Mouse (Mus musculus) CH12.LX (cell line): Measurements from ENCODE around the gene Adcy5. TPM values are rescaled to one million over a fixed set of nuclear protein-coding genes. Genes with fewer than 3 reads are reported as not detected.

Source experiments
- DNase-seq: peaks from one replicate; pipeline ENCODE4 v3.0.0-alpha.2; 2013; ENCODE audit errors: extremely low read depth
- H3K27ac ChIP-seq: 2 replicates; pipeline ENCODE4 v1.5.1; 2012; ENCODE audit warnings: low read depth, mild to moderate bottlenecking, control low read depth, moderate library complexity; ENCODE audit not compliant: insufficient read depth
- H3K27me3 ChIP-seq: replicated peaks from 2 replicates; pipeline ENCODE3; 2012; ENCODE audit warnings: inconsistent platforms
- H3K36me3 ChIP-seq, 2 experiments: replicated peaks in 1 of 2; 2 replicates each; pipeline versions ENCODE3 to v1.6.1; 2012; ENCODE audit warnings: inconsistent platforms in 1 of 2, low read length in 1 of 2, mild to moderate bottlenecking in 1 of 2, mixed read lengths in 1 of 2, moderate library complexity in 1 of 2; ENCODE audit not compliant: control insufficient read depth in 1 of 2, insufficient read depth in 1 of 2
- H3K4me1 ChIP-seq, 2 experiments: 2 replicates each; pipeline ENCODE4 v1.6.1; 2012; ENCODE audit warnings: inconsistent platforms in 1 of 2, moderate library complexity in 1 of 2; ENCODE audit not compliant: insufficient read depth in 2 of 2, control insufficient read depth in 1 of 2
- H3K4me2 ChIP-seq: 2 replicates; pipeline ENCODE4 v1.6.1; 2012; ENCODE audit warnings: low read depth, mild to moderate bottlenecking, control low read depth; ENCODE audit not compliant: poor library complexity, insufficient read depth, severe bottlenecking
- H3K4me3 ChIP-seq, 3 experiments: fragments of 150-350 bp in 1 of 3; sonication (generic) in 1 of 3; replicated peaks in 1 of 3; 2 replicates each; pipeline versions ENCODE3 to v1.5.1; 2011 to 2012; ENCODE audit warnings: low read depth in 2 of 3, low read length in 2 of 3, mild to moderate bottlenecking in 2 of 3, moderate library complexity in 2 of 3, control low read depth in 1 of 3, improper control_type of control experiment in 1 of 3, inconsistent platforms in 1 of 3, mixed read lengths in 1 of 3; ENCODE audit not compliant: poor library complexity in 1 of 3
- H3K79me2 ChIP-seq: replicated peaks from 2 replicates; pipeline ENCODE4 v1.6.1; 2012; ENCODE audit warnings: mild to moderate bottlenecking, moderate library complexity; ENCODE audit not compliant: control insufficient read depth, poor library complexity, insufficient read depth, severe bottlenecking; ENCODE audit errors: extremely low read depth
- H3K9ac ChIP-seq: 2 replicates; pipeline ENCODE4 v1.6.1; 2012; ENCODE audit warnings: low read depth, mild to moderate bottlenecking, control low read depth, moderate library complexity; ENCODE audit not compliant: insufficient read depth
- H3K9me3 ChIP-seq: replicated peaks from 2 replicates; pipeline ENCODE3; 2012; ENCODE audit warnings: low read length, inconsistent platforms, mixed read lengths
- CHD1 ChIP-seq: IDR thresholded peaks from 2 replicates; pipeline ENCODE4 v1.6.1; 2012; ENCODE audit warnings: low read depth, low read length, improper control_type of control experiment, inconsistent platforms
- EP300 ChIP-seq: IDR thresholded peaks from 2 replicates; pipeline ENCODE4 v1.6.1; 2011; ENCODE audit warnings: low read length, improper control_type of control experiment
- GABPA ChIP-seq: IDR thresholded peaks from 2 replicates; pipeline ENCODE4 v1.6.1; 2012; ENCODE audit warnings: low read depth, low read length, improper control_type of control experiment, inconsistent platforms; ENCODE audit not compliant: insufficient replicate concordance
- JUN ChIP-seq: IDR thresholded peaks from 2 replicates; pipeline ENCODE4 v1.6.1; 2011; ENCODE audit warnings: low read depth, mild to moderate bottlenecking, low read length, improper control_type of control experiment, moderate library complexity; ENCODE audit not compliant: insufficient read depth
- KAT2A ChIP-seq: IDR thresholded peaks from 2 replicates; pipeline ENCODE4 v1.6.1; 2012; ENCODE audit warnings: low read length, improper control_type of control experiment, inconsistent platforms; ENCODE audit not compliant: insufficient replicate concordance
- MAFK ChIP-seq: IDR thresholded peaks from 2 replicates; pipeline ENCODE4 v1.6.1; 2011; ENCODE audit warnings: low read length, improper control_type of control experiment; ENCODE audit not compliant: insufficient replicate concordance
- MXI1 ChIP-seq: IDR thresholded peaks from 2 replicates; pipeline ENCODE4 v1.6.1; 2011; ENCODE audit warnings: mild to moderate bottlenecking, low read depth, low read length, improper control_type of control experiment
- PAX5 ChIP-seq: IDR thresholded peaks from 2 replicates; pipeline ENCODE4 v1.6.1; 2012; ENCODE audit warnings: low read length, inconsistent platforms, mixed read lengths
- POLR2AphosphoS2 ChIP-seq: IDR thresholded peaks from 2 replicates; pipeline ENCODE4 v1.6.1; 2011; ENCODE audit warnings: low read depth, low read length, improper control_type of control experiment
- RAD21 ChIP-seq: IDR thresholded peaks from 2 replicates; pipeline ENCODE4 v1.6.1; 2011; ENCODE audit warnings: low read depth, mild to moderate bottlenecking, low read length, improper control_type of control experiment, moderate library complexity
- TCF12 ChIP-seq: IDR thresholded peaks from 2 replicates; pipeline ENCODE4 v1.6.1; 2014; ENCODE audit warnings: low read depth, mild to moderate bottlenecking, inconsistent platforms, low read length, improper control_type of control experiment
- UBTF ChIP-seq: IDR thresholded peaks from 2 replicates; pipeline ENCODE4 v1.6.1; 2012; ENCODE audit warnings: low read depth, mild to moderate bottlenecking, inconsistent platforms, low read length, improper control_type of control experiment, moderate library complexity
- USF1 ChIP-seq: IDR thresholded peaks from 2 replicates; pipeline ENCODE4 v1.6.1; 2014; ENCODE audit warnings: low read depth, mild to moderate bottlenecking, inconsistent platforms, low read length, improper control_type of control experiment
- ZNF384 ChIP-seq: IDR thresholded peaks from 2 replicates; pipeline ENCODE4 v1.6.1; 2012; ENCODE audit warnings: low read depth, low read length, improper control_type of control experiment, inconsistent platforms
- dilution Hi-C: fragments of 300-500 bp; cut with MboI; formaldehyde crosslinking; loops from 2 replicates; pipeline ENCODE4 v1.14.3; 2020; ENCODE audit warnings: low sequenced_read_pairs; ENCODE audit not compliant: extremely low pct_unique_long_range_greater_than_20kb, extremely low pct_ligation_motif_present
- in situ Hi-C: fragments of 300-500 bp; cut with MboI; formaldehyde crosslinking; loops from 3 replicates; pipeline ENCODE4 v1.14.3; 2019; ENCODE audit warnings: low sequenced_read_pairs, low pct_ligation_motif_present, low pct_unique_long_range_greater_than_20kb, mixed read lengths
- polyA plus RNA-seq: library from polyadenylated mRNA; unstranded; fragments of >175 nt; gene quantifications from 2 replicates; pipeline ENCODE4 v1.2.1, GENCODE M21; 2012; ENCODE audit warnings: low read depth; ENCODE audit not compliant: insufficient read length
- total RNA-seq, 2 experiments: library from RNA; depleted of rRNA; stranded (reverse); fragments of 300-350 nt in 1 of 2; fragments of >200 nt in 1 of 2; gene quantifications; 2 replicates each; pipeline ENCODE4 v1.2.3; 2012 to 2014

Adcy5 gene
- total and polyA plus RNA-seq, 3 experiments, result 0.04 TPM; not detected in 2

- no peak overlapping the region for H3K4me2 ChIP-seq
- H3K9me3 ChIP-seq, result peaks cover 15% of the 10 kb centered on the region
- dilution Hi-C loops, result no loop called here
- H3K9ac ChIP-seq, result no peak overlapping the region
- H3K79me2 ChIP-seq, result no peaks in the 10 kb centered on the region
- TF ChIP-seq JUN (no peak), EP300 (no peak), RAD21 (no peak)
- H3K4me1 ChIP-seq, result no peaks in the 10 kb centered on the region
- H3K27me3 ChIP-seq, result peaks cover 53% of the 10 kb centered on the region
- no peak overlapping the region for H3K4me3 ChIP-seq
- no peaks in the 10 kb centered on the region for H3K36me3 ChIP-seq
- H3K27ac ChIP-seq, result no peak overlapping the region
- in situ Hi-C loops, result no loop called here
- DNase-seq, result no peak
Observed at GRCm38 (mm10) chr16:35146153-35146552, 8.5 kb upstream of the Adcy5 start.

- dilution Hi-C loops, result no loop called here
- peaks cover 30% of the 10 kb centered on the region for H3K9me3 ChIP-seq
- H3K4me3 ChIP-seq, result no peak overlapping the region
- no peak overlapping the region for H3K27ac ChIP-seq
- no peaks in the 10 kb centered on the region for H3K36me3 ChIP-seq
- TF ChIP-seq TCF12 (no peak), PAX5 (no peak), UBTF (no peak)
- in situ Hi-C loops, result no loop called here
- no peak overlapping the region for H3K9ac ChIP-seq
- peaks cover 46% of the 10 kb centered on the region for H3K27me3 ChIP-seq
- no peak for DNase-seq
- H3K4me1 ChIP-seq, result peaks cover 0 to 4% of the 10 kb centered on the region in 2 experiments; a peak in 1 of 4 replicates
- H3K79me2 ChIP-seq, result no peaks in the 10 kb centered on the region
- H3K4me2 ChIP-seq, result no peak overlapping the region
Observed at GRCm38 (mm10) chr16:35153146-35153755, 1.4 kb upstream of the Adcy5 start.

GRCm38 (mm10) chr16:35154245-35154640, 434 bp upstream of the Adcy5 start:
- in situ Hi-C loops, result no loop called here
- Histone ChIP-seq H3K4me3 (no peak overlapping the region), H3K27me3 (peaks cover 43% of the 10 kb centered on the region), H3K4me1 (peaks cover 0 to 4% of the 10 kb centered on the region in 2 experiments; a peak in 1 of 4 replicates), H3K36me3 (no peaks in the 10 kb centered on the region), H3K9ac (no peak overlapping the region), H3K9me3 (peaks cover 27% of the 10 kb centered on the region), H3K4me2 (no peak overlapping the region), H3K79me2 (no peaks in the 10 kb centered on the region), H3K27ac (no peak overlapping the region)
- DNase-seq, result no peak
- dilution Hi-C loops, result no loop called here
- TF ChIP-seq MXI1 (no peak), RAD21 (no peak), POLR2AphosphoS2 (no peak), KAT2A (no peak), MAFK (no peak), CHD1 (no peak), USF1 (no peak), GABPA (no peak), ZNF384 (no peak)
